Mouse (Mus musculus): ENCODE results near the gene Pttg1ip.

Pttg1ip gene

GRCm38 (mm10) chr10:77605908-77606826 lies 24.6 kb downstream of the Pttg1ip start, which contains the start of the genes Sumo3 and Gm49325:
Gene Sumo3, plus strand, starts transcription at chr10:77606097.
Gene Gm49325, plus strand, starts transcription at chr10:77606197.
- DNase-seq (ENCODE audit: low read depth, low spot score) = peak; percentile 97

DNA sequence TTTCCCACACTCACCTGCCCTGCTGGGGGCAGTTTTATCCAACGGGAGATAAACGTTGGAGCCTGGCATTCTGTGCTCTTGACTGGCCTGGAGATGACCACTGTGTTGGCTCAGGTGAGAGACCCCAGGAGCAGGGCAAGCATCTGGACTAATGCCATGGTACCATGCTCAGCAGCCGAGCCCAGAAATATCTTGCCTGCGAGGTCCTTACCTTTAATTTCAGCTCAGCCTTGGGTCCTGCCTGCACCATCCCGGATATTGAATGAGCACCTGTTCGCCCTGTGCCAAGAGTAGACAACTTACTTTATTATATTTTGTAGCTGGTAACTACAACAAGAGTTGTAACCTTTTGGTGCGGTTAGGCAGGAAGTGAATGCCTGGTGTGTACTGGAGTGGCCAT lies 25.3 kb downstream of the Pttg1ip start:
- peak; percentile 79 for DNase-seq (ENCODE audit: low read depth, low spot score)

DNA sequence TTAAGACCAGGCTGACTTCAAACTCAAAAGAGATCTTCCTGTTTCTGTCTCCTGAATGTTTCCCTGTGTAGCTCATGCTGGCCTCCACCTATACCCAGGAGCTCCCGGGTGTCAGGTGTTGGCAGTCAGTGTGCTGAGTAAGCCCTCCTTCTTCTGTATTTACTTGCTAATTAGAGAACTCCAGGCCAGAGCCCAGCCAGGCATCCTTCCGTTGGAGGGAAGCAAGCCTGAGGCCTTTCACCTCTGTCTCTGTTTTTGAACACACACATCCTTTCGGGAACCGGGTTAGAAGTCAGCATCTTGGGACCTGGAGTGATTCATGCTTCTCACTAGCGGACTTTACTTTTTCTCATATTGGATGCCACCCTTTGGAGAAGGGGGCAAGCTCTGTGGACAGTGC lies 25.9 kb downstream of the Pttg1ip start:
- DNase-seq (ENCODE audit: low read depth, low spot score) = no peak

- no peak for DNase-seq (ENCODE audit: low read depth, low spot score)
Observed at GRCm38 (mm10) chr10:77608589-77608988, 27.1 kb downstream of the Pttg1ip start.

- DNase-seq (ENCODE audit: low read depth, low spot score) = no peak
Observed at GRCm38 (mm10) chr10:77610221-77610961, 28.9 kb downstream of the Pttg1ip start.

DNA sequence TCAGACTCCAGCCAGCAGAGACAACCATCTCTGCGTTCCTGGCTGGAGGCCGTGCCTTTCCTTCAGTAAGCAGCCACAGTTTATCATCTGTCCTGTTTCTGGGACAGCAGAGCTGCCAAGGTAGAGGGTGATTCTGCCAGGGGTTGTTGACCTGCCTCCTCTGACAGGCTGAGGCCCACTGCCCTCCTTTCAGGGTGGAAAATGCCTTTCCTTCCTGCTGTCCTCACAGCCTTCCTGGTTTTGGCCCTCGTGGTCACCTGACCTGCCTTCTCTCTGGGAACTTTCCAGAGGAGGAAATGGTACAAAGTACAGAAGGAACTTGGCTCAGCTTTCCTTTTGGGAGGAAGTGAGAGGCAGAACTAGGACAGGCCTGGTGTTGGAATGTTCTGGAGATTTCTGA lies 31.9 kb downstream of the Pttg1ip start:
- no peak for DNase-seq (ENCODE audit: low read depth, low spot score)

DNA sequence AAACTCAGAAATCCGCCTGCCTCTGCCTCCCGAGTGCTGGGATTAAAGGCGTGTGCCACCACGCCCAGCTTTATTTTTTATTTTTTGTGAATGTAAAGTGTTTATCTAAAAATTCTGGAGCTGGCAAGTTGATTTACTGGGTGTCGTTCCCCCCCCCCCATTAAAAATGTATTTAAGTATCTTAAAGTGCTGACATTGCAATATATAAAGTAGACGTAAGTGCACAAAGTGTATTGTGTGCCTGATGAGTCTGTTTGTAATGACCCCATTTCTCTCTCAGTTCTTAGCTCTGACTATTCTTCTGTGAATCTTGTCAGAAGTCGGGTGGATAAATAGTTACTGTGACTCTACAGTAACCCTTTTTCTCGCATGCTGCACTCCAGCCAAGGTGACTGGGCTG lies 34.1 kb downstream of the Pttg1ip start:
- no peak for DNase-seq (ENCODE audit: low read depth, low spot score)

- DNase-seq (ENCODE audit: low read depth, low spot score) = no peak
Observed at GRCm38 (mm10) chr10:77616166-77616565, 34.6 kb downstream of the Pttg1ip start.

GRCm38 (mm10) chr10:77616926-77617325 lies 35.4 kb downstream of the Pttg1ip start:
- DNase-seq (ENCODE audit: low read depth, low spot score) = no peak

DNA sequence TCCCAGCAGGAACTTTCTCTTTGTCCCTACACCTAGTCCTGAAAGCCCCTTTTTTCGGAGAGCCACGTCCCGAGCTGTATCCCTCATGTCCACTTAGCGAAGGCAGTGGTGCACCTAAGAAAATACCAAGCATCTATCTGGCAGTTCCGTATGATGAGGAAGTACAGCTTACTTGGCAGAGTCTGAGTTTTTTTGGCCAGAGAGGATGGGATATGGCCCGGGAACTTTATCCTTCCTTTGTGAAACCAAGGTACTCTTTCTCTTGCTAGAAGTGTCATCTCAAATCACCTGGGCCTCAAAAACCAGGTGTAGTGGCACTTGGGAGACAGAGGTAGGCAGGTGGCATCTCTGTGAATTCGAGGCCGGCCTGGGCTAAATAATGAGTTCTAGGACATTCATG lies 40.0 kb downstream of the Pttg1ip start:
- DNase-seq (ENCODE audit: low read depth, low spot score) = no peak

DNA sequence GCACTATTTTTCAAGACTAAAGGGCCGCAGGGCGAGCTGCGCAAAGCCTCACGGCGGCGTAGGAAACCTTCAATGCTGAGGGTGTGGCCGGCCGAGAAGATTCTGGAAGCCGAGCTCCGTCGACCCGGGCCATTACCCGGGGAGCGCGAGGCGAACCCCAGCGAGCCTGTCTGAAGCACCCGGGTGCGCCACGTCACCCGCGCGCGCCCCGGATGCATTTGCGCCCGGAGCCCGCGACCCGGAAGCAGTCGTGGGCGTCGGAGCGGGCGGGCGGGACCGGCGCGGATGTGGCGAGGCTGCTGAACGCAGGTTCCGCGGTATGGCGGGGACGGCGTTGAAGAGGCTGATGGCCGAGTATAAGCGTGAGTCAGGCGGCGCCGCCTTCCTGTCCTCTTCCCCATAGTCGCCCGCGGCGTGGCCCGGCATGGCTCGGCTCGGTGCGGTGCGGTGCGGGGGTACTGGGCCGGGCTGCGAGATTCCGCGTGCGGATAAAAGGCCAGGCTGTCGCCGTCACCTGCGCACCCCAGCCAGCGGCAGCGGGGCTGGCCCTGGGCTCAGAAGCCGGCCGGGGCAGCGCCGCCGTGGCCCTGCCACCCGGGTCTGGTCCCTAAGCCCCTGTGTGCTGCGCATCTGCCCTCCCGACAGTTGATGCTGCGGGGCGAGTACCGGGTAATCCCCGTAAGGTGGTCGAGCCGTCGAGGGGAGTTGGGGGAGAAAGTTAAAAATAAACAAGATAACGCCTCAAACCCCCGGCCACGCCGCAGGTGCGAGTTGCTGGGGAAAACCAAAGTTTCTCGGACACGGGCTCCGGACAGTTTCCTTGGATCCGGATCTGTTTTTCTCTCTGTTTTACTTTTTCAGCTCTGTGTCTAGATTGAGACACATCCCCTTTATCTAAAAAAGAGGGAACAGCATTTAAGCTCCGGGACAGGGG lies 40.8 kb downstream of the Pttg1ip start, which contains the start of gene Ube2g2:
TSS of gene Ube2g2 (plus strand) at position 221 of the 934 bp plus-strand sequence.
- peak; percentile 98 for DNase-seq (ENCODE audit: low read depth, low spot score)

GRCm38 (mm10) chr10:77623069-77623492 lies 41.6 kb downstream of the Pttg1ip start:
- peak; percentile 48 for DNase-seq (ENCODE audit: low read depth, low spot score)

GRCm38 (mm10) chr10:77623639-77624400 lies 42.3 kb downstream of the Pttg1ip start:
- DNase-seq (ENCODE audit: low read depth, low spot score) = no peak

DNA sequence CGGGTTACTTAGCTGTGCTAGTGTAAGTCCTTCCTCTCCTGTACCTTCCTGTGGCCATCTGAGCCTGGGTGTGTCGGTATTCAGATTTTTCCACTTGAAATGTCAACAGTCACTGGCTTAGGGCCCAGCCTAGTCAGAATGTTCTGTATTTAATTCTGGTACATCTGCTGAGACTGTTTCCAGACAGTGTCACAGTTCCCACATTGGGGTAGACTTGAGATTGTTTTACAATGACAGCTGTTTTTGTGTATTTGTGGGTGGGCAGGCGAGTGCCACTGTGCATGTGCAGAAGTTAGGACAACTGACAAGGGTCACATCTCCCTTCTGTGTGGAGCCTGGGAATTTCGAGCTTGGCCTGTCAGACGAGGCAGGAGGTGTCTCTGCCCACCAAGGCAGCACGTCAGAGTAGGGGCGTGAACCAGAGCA lies 43.1 kb downstream of the Pttg1ip start:
- no peak for DNase-seq (ENCODE audit: low read depth, low spot score)

- no peak for DNase-seq (ENCODE audit: low read depth, low spot score)
Observed at GRCm38 (mm10) chr10:77626036-77626435, 44.5 kb downstream of the Pttg1ip start.

GRCm38 (mm10) chr10:77626591-77626990 lies 45.1 kb downstream of the Pttg1ip start:
- DNase-seq (ENCODE audit: low read depth, low spot score) = no peak

GRCm38 (mm10) chr10:77627497-77627896 lies 46.0 kb downstream of the Pttg1ip start:
- peak; percentile 82 for DNase-seq (ENCODE audit: low read depth, low spot score)

GRCm38 (mm10) chr10:77629163-77629562 lies 47.6 kb downstream of the Pttg1ip start:
- no peak for DNase-seq (ENCODE audit: low read depth, low spot score)

DNA sequence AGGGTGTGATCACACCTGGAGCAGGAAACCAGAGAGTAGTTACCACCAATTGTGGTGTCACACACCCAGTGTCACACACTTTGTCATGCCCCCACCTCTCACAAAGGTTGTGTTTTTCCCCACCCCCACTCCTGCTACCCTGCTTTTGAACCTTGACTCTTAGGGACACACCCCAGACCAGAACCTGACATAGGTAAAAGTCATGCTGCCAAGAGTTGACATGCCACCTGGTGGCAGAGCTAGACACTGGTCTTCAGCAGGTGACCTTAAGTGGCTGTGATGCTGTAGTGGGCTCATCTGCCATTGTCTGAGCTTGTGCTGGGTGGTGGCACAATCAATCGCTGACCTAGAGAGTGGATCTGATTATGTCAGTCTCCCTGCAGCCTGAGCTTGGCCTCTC lies 48.5 kb downstream of the Pttg1ip start:
- peak; percentile 45 for DNase-seq (ENCODE audit: low read depth, low spot score)

DNA sequence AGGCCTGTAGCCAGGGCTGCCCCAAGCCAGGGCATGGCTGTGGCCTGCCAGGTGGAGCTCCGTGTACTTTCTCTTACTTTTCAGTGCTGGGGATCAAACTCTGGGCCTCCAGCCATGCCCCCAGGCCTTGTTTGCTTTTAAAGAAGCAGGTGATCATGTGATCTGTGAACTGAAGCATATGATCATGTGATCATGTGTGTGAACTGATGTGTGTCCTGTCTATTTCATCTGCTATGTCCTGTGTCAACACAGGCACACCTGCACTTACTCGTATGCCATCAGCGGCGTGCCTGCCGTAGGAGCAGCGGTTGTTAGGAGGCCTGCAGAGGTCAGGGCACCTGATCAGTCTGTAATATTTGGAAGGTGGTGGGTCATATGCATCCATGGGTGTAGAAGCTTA lies 52.5 kb downstream of the Pttg1ip start:
- no peak for DNase-seq (ENCODE audit: low read depth, low spot score)

All from CD4-positive helper T cell, adult 2 months (primary cell).